Comparison of ENCODE assay signal across 21 mouse cellular contexts in the genomic region with DNA sequence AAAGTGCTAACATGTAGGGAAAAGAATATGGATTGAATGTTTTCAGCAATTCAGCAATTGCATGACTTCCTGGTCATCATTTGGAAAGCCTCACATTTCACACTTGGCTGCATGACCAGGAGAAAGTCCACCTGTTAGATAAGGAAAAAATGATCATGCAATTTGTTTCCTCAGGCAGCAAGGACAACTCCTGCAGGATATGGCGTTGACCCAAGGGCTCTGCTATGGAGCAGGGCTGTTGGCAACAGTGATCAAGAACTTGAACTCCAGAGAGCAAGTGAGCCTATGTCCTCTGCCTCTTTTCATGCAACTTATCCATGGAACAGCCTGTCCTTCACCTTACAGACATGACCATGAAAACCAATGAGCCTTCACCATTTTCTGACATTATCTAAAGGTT. TPM values are rescaled to one million over a fixed set of nuclear protein-coding genes. Genes with fewer than 3 reads are reported as not detected.
"Had no signal": no experiment of that assay in that cellular context is flagged by ENCODE, and none has a peak within 500 bp of the region (broad histone marks: within the 10 kb centered on the region; RNA-seq: fewer than 3 reads in every experiment).

No protein-coding gene starts in this region.

- H3K4me1 ChIP-seq: liver, embryonic 13.5 days; midbrain, embryonic 12.5 days; midbrain, embryonic 15.5 days; neural tube, embryonic 12.5 days; neural tube, embryonic 15.5 days had no signal

- H3K4me3 ChIP-seq: liver, embryonic 13.5 days; midbrain, embryonic 12.5 days; midbrain, embryonic 15.5 days; neural tube, embryonic 12.5 days; neural tube, embryonic 15.5 days had no signal

- DNase-seq: kidney, postnatal 14 days; kidney, postnatal 4 days; liver, embryonic 13.5 days; lung, adult 2 months; lung, postnatal 14 days; lung, postnatal 4 days; right cerebral cortex, adult 18-20 months; right cerebral cortex, postnatal 14 days; right cerebral cortex, postnatal 4 days; thymus, adult 2 months; thymus, postnatal 14 days; thymus, postnatal 4 days had no signal

- H3K27ac ChIP-seq: liver, embryonic 13.5 days; midbrain, embryonic 12.5 days; midbrain, embryonic 15.5 days; neural tube, embryonic 12.5 days; neural tube, embryonic 15.5 days; stomach, postnatal 0 days had no signal

- H3K27me3 ChIP-seq: liver, embryonic 13.5 days; midbrain, embryonic 12.5 days; midbrain, embryonic 15.5 days; neural tube, embryonic 12.5 days; neural tube, embryonic 15.5 days had no signal

- ATAC-seq: midbrain, embryonic 15.5 days had no signal

RNA-seq across cellular contexts. Expression of a gene that starts 50.4 kb away (rescaled TPM):
- total RNA-seq: liver, adult 2 months; megakaryocyte, adult 5-6 weeks had no signal
- polyA plus RNA-seq: liver, adult 2 months; liver, embryonic 13.5 days; liver, embryonic 16.5 days; midbrain, embryonic 12.5 days; neural tube, embryonic 12.5 days; stomach, embryonic 14.5 days; thymus, adult 2 months had no signal
